Mouse (Mus musculus) CD8-positive naive resting alpha-beta T cell, adult 2 months (primary cell): ENCODE data around the gene BC024978.

Experiments used
- DNase-seq, 2 experiments: peaks; one replicate each; pipeline ENCODE4 v3.0.0; 2022; ENCODE audit warnings: low read depth in 2 of 2, low spot score in 2 of 2

The BC024978 gene

DNA sequence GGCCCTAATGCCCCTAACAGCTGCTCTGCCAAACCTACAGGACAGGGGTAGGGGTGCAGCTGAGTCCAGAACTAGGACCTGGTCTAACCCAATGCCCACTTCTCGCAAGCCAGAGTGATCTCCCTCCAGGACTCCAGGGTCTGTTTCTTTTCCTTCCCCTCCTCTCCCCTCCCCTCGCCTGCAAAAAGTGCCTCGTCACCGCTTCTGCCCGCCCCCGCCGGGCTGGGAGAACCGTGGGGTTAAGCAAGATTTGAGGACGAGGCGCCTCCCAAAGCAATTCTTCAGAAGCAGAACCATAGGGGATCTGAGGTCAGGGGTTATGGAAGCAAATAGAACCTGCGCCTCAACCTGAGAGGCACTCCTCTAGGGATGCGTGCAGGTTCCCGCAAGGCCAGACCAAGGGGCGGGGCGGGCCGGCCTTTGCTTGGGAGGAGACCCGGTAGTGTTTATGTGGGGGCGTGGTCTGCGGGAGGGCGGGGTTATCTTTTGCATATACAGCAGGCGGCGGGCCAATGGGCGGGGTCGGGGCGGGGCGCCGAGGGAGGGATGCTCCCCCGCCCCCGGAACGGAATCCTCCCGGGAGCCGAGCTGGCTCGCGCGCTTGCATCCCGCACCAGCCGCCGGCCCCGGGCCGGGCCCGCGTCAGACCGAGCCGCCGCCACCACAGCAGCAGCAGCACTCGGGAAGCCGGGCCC is 62.8 kb downstream of the BC024978 start, which contains the start of gene Numbl:
Gene Numbl (plus strand): TSS at position 229 of the 695 bp plus-strand sequence.
- peak; percentile 54 to 73 for DNase-seq

DNA sequence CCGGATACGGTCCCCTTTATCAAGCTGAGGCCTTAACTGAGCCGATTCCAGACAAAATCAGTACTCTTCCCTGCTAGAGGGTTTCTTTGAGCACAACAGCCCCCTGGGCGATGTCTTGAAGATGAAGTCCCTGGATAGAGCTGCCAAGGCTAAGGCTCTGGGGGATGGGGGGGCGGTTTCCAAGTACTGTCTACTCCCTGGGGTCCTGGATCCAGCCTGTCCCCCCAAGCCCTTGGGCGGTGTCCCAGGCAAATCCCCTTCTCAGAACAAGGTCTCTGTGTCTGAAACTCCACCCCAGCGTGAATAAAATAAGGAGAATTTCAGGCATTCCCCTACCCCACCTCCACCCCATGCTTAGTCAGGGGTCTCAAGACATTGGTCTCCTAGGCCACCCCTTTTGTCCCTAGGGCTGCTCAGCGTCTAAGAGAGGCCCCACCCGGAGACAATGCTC is 63.7 kb downstream of the BC024978 start:
- DNase-seq, result no peak

DNA sequence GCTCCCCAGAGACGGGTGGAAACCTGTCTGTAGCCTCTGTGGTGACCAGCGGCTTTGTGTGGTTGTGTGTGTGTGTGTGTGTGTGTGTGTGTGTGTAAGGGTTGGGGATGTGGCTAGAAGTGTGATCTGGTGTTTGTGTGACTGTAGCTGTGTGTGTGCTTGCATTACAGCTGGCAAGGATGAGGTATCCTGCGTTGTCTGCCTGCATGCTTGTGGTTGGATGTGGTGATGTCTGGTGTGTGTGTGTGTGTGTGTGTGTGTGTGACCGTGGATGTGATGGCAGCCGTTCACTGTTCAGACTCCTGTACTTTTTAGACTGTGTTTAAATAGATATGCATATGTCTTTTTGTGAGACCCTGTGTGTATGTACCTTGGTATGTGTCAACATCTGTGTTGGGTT is 64.2 kb downstream of the BC024978 start:
- DNase-seq, result peak in 1 of 2 experiments; percentile 26
